Mouse (Mus musculus): Measurements from ENCODE around the gene Myh2. TPM values are rescaled to one million over a fixed set of nuclear protein-coding genes. Genes with fewer than 3 reads are reported as not detected.

Gene Myh2
- polyA plus RNA-seq, 1 experiment from 2014 or later, result not detected

DNA sequence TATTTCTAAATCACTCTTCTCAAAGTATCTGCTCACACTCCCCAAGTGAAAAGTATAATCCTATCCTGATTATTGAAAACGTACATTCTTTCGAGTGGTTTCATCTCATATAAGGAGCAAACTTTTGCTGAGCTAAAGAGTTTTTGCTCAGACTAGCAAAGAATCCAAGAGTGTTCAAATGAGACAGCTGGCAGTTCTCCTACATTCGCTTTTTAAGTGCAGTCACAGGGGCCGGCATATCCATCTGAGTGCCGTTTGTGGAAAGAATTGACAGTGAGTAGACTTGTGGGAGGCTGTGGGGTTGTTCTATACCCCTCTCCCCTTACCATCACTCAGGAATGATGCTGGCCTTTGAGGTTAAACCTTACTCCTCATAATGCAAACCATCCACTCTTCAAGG is 30.7 kb upstream of the Myh2 start:
- Histone ChIP-seq H3K27ac (no peak overlapping the region), H3K4me2 (ENCODE audit: low read length) (no peak overlapping the region), H3K27me3 (ENCODE audit: insufficient read depth, low read length) (no peaks in the 10 kb centered on the region), H3K36me3 (ENCODE audit: insufficient read depth, low read length) (no peaks in the 10 kb centered on the region), H3K4me3 (replicated peaks; ENCODE audit: low read depth, low read length) (no peak overlapping the region), H3K9ac (ENCODE audit: low read depth, low read length) (no peak overlapping the region), H3K9me3 (replicated peaks; ENCODE audit: low read length) (no peaks in the 10 kb centered on the region), H3K4me1 (replicated peaks; ENCODE audit: insufficient read depth, low read length) (no peaks in the 10 kb centered on the region)
- no peak for TF ChIP-seq CTCF (IDR thresholded peaks at IDR 0.05; ENCODE audit: low read depth)
- DNase-seq (ENCODE audit: low spot score), result no peak
- WGBS, result 47% methylated on average over 5 of the region's 5 CpGs
- no peak for ATAC-seq (replicated peaks; ENCODE audit: low FRiP score, low read depth)

- Histone ChIP-seq H3K9me3 (replicated peaks; ENCODE audit: low read length) (no peaks in the 10 kb centered on the region), H3K27me3 (ENCODE audit: insufficient read depth, low read length) (no peaks in the 10 kb centered on the region), H3K4me1 (replicated peaks; ENCODE audit: insufficient read depth, low read length) (no peaks in the 10 kb centered on the region), H3K36me3 (ENCODE audit: insufficient read depth, low read length) (no peaks in the 10 kb centered on the region), H3K4me3 (replicated peaks; ENCODE audit: low read depth, low read length) (no peak overlapping the region), H3K27ac (no peak overlapping the region), H3K9ac (ENCODE audit: low read depth, low read length) (no peak overlapping the region), H3K4me2 (ENCODE audit: low read length) (no peak overlapping the region)
- no peak for DNase-seq (ENCODE audit: low spot score)
- TF ChIP-seq CTCF (IDR thresholded peaks at IDR 0.05; ENCODE audit: low read depth), result no peak
- 59% methylated on average over 6 of the region's 6 CpGs for WGBS
- ATAC-seq (replicated peaks; ENCODE audit: low FRiP score, low read depth), result no peak
Measured at GRCm38 (mm10) chr11:67141031-67141430, 29.8 kb upstream of the Myh2 start.

DNA sequence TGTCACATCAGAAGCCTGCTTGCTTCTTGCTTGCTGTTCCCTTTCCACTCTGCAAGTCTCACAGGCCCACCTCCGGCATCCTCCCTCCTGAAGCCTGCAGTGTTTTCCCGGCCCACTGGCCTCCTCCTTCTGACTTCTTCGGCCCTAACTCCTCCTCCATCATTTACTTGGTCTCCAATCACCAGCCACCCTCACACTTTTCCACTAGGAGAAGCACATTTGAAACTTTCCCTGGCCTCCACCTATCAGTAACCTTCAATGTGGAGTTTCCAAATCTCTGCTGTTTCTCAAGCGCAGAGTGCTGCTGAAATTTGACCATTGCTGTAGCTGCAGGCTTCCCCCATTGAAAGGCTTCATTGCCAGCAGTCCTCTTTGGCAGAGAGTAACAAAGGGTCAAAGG is 28.8 kb upstream of the Myh2 start:
- Histone ChIP-seq H3K27me3 (ENCODE audit: insufficient read depth, low read length) (no peaks in the 10 kb centered on the region), H3K4me3 (replicated peaks; ENCODE audit: low read depth, low read length) (no peak overlapping the region), H3K9ac (ENCODE audit: low read depth, low read length) (no peak overlapping the region), H3K4me2 (ENCODE audit: low read length) (no peak overlapping the region), H3K27ac (no peak overlapping the region), H3K4me1 (replicated peaks; ENCODE audit: insufficient read depth, low read length) (no peaks in the 10 kb centered on the region), H3K9me3 (replicated peaks; ENCODE audit: low read length) (no peaks in the 10 kb centered on the region), H3K36me3 (ENCODE audit: insufficient read depth, low read length) (no peaks in the 10 kb centered on the region)
- WGBS, result 47% methylated on average over 4 of the region's 4 CpGs
- no peak for ATAC-seq (replicated peaks; ENCODE audit: low FRiP score, low read depth)
- DNase-seq (ENCODE audit: low spot score), result no peak
- TF ChIP-seq CTCF (IDR thresholded peaks at IDR 0.05; ENCODE audit: low read depth), result no peak

DNA sequence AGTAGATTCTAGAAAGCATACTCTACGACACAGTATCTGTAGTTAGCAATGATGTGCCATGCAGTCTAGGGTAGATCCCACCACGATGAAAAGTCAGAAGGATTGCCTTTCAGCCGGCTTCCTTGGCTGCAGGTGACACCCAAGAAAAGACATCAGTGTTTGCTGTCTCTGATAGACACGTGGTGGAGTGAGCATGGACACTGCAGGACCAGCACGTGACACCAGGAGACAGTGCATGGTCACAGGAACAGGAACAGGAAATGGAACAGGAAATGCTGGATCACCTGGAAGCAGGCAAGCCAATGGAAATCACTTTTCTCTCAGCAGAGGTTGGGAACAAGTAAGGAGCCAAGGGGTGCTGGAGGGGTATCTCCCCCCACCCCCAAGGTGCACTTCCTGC is 27.8 kb upstream of the Myh2 start:
- ATAC-seq (replicated peaks; ENCODE audit: low FRiP score, low read depth), result no peak
- H3K27me3 ChIP-seq (ENCODE audit: insufficient read depth, low read length), result no peaks in the 10 kb centered on the region
- WGBS, result 77% methylated on average over 5 of the region's 5 CpGs

GRCm38 (mm10) chr11:67143863-67144498 is 26.8 kb upstream of the Myh2 start:
- Histone ChIP-seq H3K9ac (ENCODE audit: low read depth, low read length) (no peak overlapping the region), H3K9me3 (replicated peaks; ENCODE audit: low read length) (no peaks in the 10 kb centered on the region), H3K27me3 (ENCODE audit: insufficient read depth, low read length) (no peaks in the 10 kb centered on the region), H3K27ac (no peak overlapping the region), H3K4me3 (replicated peaks; ENCODE audit: low read depth, low read length) (no peak overlapping the region), H3K4me1 (replicated peaks; ENCODE audit: insufficient read depth, low read length) (no peaks in the 10 kb centered on the region), H3K4me2 (ENCODE audit: low read length) (no peak overlapping the region), H3K36me3 (ENCODE audit: insufficient read depth, low read length) (no peaks in the 10 kb centered on the region)
- no peak for DNase-seq (ENCODE audit: low spot score)
- no peak for ATAC-seq (replicated peaks; ENCODE audit: low FRiP score, low read depth)
- TF ChIP-seq CTCF (IDR thresholded peaks at IDR 0.05; ENCODE audit: low read depth), result no peak
- 77% methylated on average over 4 of the region's 4 CpGs for WGBS

More for the DNA sequence above, 27.8 kb upstream of the Myh2 start:
- Histone ChIP-seq H3K4me3 (replicated peaks; ENCODE audit: low read depth, low read length) (no peak overlapping the region), H3K4me2 (ENCODE audit: low read length) (no peak overlapping the region), H3K27ac (no peak overlapping the region), H3K9ac (ENCODE audit: low read depth, low read length) (no peak overlapping the region), H3K9me3 (replicated peaks; ENCODE audit: low read length) (no peaks in the 10 kb centered on the region), H3K4me1 (replicated peaks; ENCODE audit: insufficient read depth, low read length) (no peaks in the 10 kb centered on the region), H3K36me3 (ENCODE audit: insufficient read depth, low read length) (no peaks in the 10 kb centered on the region)
- no peak for TF ChIP-seq CTCF (IDR thresholded peaks at IDR 0.05; ENCODE audit: low read depth)
- DNase-seq (ENCODE audit: low spot score), result no peak

DNA sequence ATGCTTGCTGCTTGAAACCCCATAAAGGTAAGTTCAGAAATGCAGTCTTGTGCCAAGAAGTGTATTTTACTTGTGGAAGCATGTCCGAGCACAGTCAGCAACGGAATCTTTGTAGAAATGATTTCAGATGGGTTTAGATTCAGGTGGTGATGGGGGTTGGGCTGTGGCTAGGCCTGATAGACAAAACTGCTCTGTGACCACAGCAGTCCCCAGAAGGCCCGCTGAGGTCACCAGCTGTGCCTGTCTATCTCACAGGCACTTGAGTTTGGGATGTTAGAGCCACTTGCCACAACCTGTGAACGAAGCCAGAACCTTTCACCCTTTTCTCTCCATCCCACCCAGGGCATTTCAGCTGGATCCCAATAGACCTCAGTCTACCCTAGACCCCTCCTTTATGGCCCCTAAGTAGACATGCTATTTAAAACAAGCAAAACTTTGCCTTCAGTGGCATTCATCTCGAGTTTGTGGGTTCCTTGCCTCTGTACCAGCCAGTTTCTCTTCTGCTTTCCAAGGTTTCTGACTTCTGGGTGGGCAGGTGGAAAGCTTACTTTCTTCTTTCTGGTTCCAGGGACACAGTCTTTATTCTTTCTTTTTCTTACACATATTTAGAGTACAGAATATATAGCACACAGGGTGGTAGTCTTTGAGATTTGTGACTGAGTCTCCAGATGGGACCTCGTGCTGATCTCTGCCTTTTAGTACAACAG is 26.1 kb upstream of the Myh2 start:
- H3K36me3 ChIP-seq (ENCODE audit: insufficient read depth, low read length), result no peaks in the 10 kb centered on the region
- no peaks in the 10 kb centered on the region for H3K9me3 ChIP-seq (replicated peaks; ENCODE audit: low read length)
- no peak overlapping the region for H3K4me3 ChIP-seq (replicated peaks; ENCODE audit: low read depth, low read length)
- ATAC-seq (replicated peaks; ENCODE audit: low FRiP score, low read depth) (no peak), DNase-seq (ENCODE audit: low spot score) (no peak)
- no peaks in the 10 kb centered on the region for H3K27me3 ChIP-seq (ENCODE audit: insufficient read depth, low read length)
- H3K4me1 ChIP-seq (replicated peaks; ENCODE audit: insufficient read depth, low read length), result no peaks in the 10 kb centered on the region
- H3K9ac ChIP-seq (ENCODE audit: low read depth, low read length), result no peak overlapping the region
- 72% methylated on average over 6 of the region's 6 CpGs for WGBS
- no peak overlapping the region for H3K4me2 ChIP-seq (ENCODE audit: low read length)
- TF ChIP-seq CTCF (IDR thresholded peaks at IDR 0.05; ENCODE audit: low read depth), result no peak
- H3K27ac ChIP-seq, result no peak overlapping the region

Measured in kidney, postnatal 0 days (tissue).